Mouse (Mus musculus): Measurements from ENCODE around the gene Calr. TPM values are rescaled to one million over a fixed set of nuclear protein-coding genes. Genes with fewer than 3 reads are reported as not detected.
A peak's percentile ranks its signal among the peaks of the same experiment; 100 is the strongest.

Gene Calr
- polyA plus RNA-seq, 1 experiment from 2014 or later, result 830 TPM

GRCm38 (mm10) chr8:84847684-84848435 lies 1.1 kb upstream of the Calr start:
- Histone ChIP-seq H3K9me3 (replicated peaks; ENCODE audit: control insufficient read depth, low read length) (no peaks in the 10 kb centered on the region), H3K9ac (ENCODE audit: low read depth, low read length) (peak overlapping the region; percentile 84), H3K4me3 (ENCODE audit: low read depth, low read length) (peak overlapping the region; percentile 97), H3K4me2 (peak overlapping the region; percentile 79), H3K27me3 (ENCODE audit: control insufficient read depth, insufficient read depth, low read length) (no peaks in the 10 kb centered on the region), H3K4me1 (ENCODE audit: control insufficient read depth, insufficient read depth, low read length) (peaks cover 22% of the 10 kb centered on the region), H3K36me3 (ENCODE audit: control insufficient read depth, insufficient read depth, low read length) (peaks cover 17% of the 10 kb centered on the region), H3K27ac (ENCODE audit: low read depth, low read length) (peak overlapping the region; percentile 85)
- ATAC-seq (replicated peaks; ENCODE audit: insufficient number of reproducible peaks, low FRiP score, low TSS enrichment), result no peak
- 42% methylated on average over 6 of the region's 6 CpGs for WGBS (ENCODE audit: insufficient replicate concordance)

- H3K9me3 ChIP-seq (replicated peaks; ENCODE audit: control insufficient read depth, low read length), result no peaks in the 10 kb centered on the region
- under 1% methylated on average over 30 of the region's 30 CpGs for WGBS (ENCODE audit: insufficient replicate concordance)
- peak overlapping the region; percentile 82 for H3K27ac ChIP-seq (ENCODE audit: low read depth, low read length)
- H3K4me2 ChIP-seq, result peak overlapping the region; percentile 69
- H3K4me3 ChIP-seq (ENCODE audit: low read depth, low read length), result peak overlapping the region; percentile 97
- H3K9ac ChIP-seq (ENCODE audit: low read depth, low read length), result peak overlapping the region; percentile 99
- H3K27me3 ChIP-seq (ENCODE audit: control insufficient read depth, insufficient read depth, low read length), result no peaks in the 10 kb centered on the region
- H3K36me3 ChIP-seq (ENCODE audit: control insufficient read depth, insufficient read depth, low read length), result peaks cover 30% of the 10 kb centered on the region
- ATAC-seq (replicated peaks; ENCODE audit: insufficient number of reproducible peaks, low FRiP score, low TSS enrichment), result peak; percentile 9; the same call in 1 of the 2 replicates
- peaks cover 28% of the 10 kb centered on the region for H3K4me1 ChIP-seq (ENCODE audit: control insufficient read depth, insufficient read depth, low read length)
These were observed 526 bp downstream of the Calr start for GRCm38 (mm10) chr8:84846094-84846721.

- peak overlapping the region; percentile 69 for H3K4me2 ChIP-seq
- H3K9me3 ChIP-seq (replicated peaks; ENCODE audit: control insufficient read depth, low read length), result no peaks in the 10 kb centered on the region
- WGBS (ENCODE audit: insufficient replicate concordance), result 15% methylated on average over 12 of the region's 12 CpGs
- H3K4me3 ChIP-seq (ENCODE audit: low read depth, low read length), result peak overlapping the region; percentile 97
- peaks cover 30% of the 10 kb centered on the region for H3K36me3 ChIP-seq (ENCODE audit: control insufficient read depth, insufficient read depth, low read length)
- H3K4me1 ChIP-seq (ENCODE audit: control insufficient read depth, insufficient read depth, low read length), result peaks cover 28% of the 10 kb centered on the region
- peak overlapping the region; percentile 82 for H3K27ac ChIP-seq (ENCODE audit: low read depth, low read length)
- no peak for ATAC-seq (replicated peaks; ENCODE audit: insufficient number of reproducible peaks, low FRiP score, low TSS enrichment)
- peak overlapping the region; percentile 99 for H3K9ac ChIP-seq (ENCODE audit: low read depth, low read length)
- no peaks in the 10 kb centered on the region for H3K27me3 ChIP-seq (ENCODE audit: control insufficient read depth, insufficient read depth, low read length)
These were observed 1.2 kb downstream of the Calr start for GRCm38 (mm10) chr8:84845355-84846093.

- no peak for ATAC-seq (replicated peaks; ENCODE audit: insufficient number of reproducible peaks, low FRiP score, low TSS enrichment)
- H3K36me3 ChIP-seq (ENCODE audit: control insufficient read depth, insufficient read depth, low read length), result peaks cover 30% of the 10 kb centered on the region
These were observed 2.2 kb downstream of the Calr start for GRCm38 (mm10) chr8:84844397-84845070.

GRCm38 (mm10) chr8:84841514-84841913 lies 5.2 kb downstream of the Calr start:
- H3K4me2 ChIP-seq, result no peak overlapping the region
- ATAC-seq (replicated peaks; ENCODE audit: insufficient number of reproducible peaks, low FRiP score, low TSS enrichment), result no peak
- 84% methylated on average over 1 of the region's 1 CpGs for WGBS (ENCODE audit: insufficient replicate concordance)
- H3K27ac ChIP-seq (ENCODE audit: low read depth, low read length), result peak overlapping the region; percentile 29; the same call in 1 of the 2 replicates
- no peak overlapping the region for H3K9ac ChIP-seq (ENCODE audit: low read depth, low read length)
- H3K36me3 ChIP-seq (ENCODE audit: control insufficient read depth, insufficient read depth, low read length), result peaks cover 51% of the 10 kb centered on the region
- H3K9me3 ChIP-seq (replicated peaks; ENCODE audit: control insufficient read depth, low read length), result no peaks in the 10 kb centered on the region
- H3K4me3 ChIP-seq (ENCODE audit: low read depth, low read length), result no peak overlapping the region
- H3K4me1 ChIP-seq (ENCODE audit: control insufficient read depth, insufficient read depth, low read length), result peaks cover 27% of the 10 kb centered on the region
- H3K27me3 ChIP-seq (ENCODE audit: control insufficient read depth, insufficient read depth, low read length), result no peaks in the 10 kb centered on the region

More at GRCm38 (mm10) chr8:84844397-84845070, 2.2 kb downstream of the Calr start:
- H3K9me3 ChIP-seq (replicated peaks; ENCODE audit: control insufficient read depth, low read length), result no peaks in the 10 kb centered on the region
- H3K4me1 ChIP-seq (ENCODE audit: control insufficient read depth, insufficient read depth, low read length), result peaks cover 30% of the 10 kb centered on the region
- peak overlapping the region; percentile 97 for H3K4me3 ChIP-seq (ENCODE audit: low read depth, low read length)
- no peak overlapping the region for H3K27ac ChIP-seq (ENCODE audit: low read depth, low read length)
- peak overlapping the region; percentile 99 for H3K9ac ChIP-seq (ENCODE audit: low read depth, low read length)
- H3K27me3 ChIP-seq (ENCODE audit: control insufficient read depth, insufficient read depth, low read length), result no peaks in the 10 kb centered on the region
- H3K4me2 ChIP-seq, result peak overlapping the region; percentile 69
- WGBS (ENCODE audit: insufficient replicate concordance), result 85% methylated on average over 9 of the region's 9 CpGs

GRCm38 (mm10) chr8:84840248-84840999 lies 6.3 kb downstream of the Calr start, which contains the start of gene Rad23a:
Gene Rad23a, minus strand, starts transcription at chr8:84840665.
- Histone ChIP-seq H3K4me1 (ENCODE audit: control insufficient read depth, insufficient read depth, low read length) (peaks cover 26% of the 10 kb centered on the region), H3K27me3 (ENCODE audit: control insufficient read depth, insufficient read depth, low read length) (no peaks in the 10 kb centered on the region), H3K4me3 (ENCODE audit: low read depth, low read length) (peak within 1 kb of the TSS; percentile 80), H3K27ac (ENCODE audit: low read depth, low read length) (peak within 1 kb of the TSS; percentile 95), H3K9me3 (replicated peaks; ENCODE audit: control insufficient read depth, low read length) (no peaks in the 10 kb centered on the region), H3K9ac (ENCODE audit: low read depth, low read length) (peak within 1 kb of the TSS; percentile 94), H3K36me3 (ENCODE audit: control insufficient read depth, insufficient read depth, low read length) (peaks cover 55% of the 10 kb centered on the region), H3K4me2 (peak within 1 kb of the TSS; percentile 73)
- 1% methylated on average over 55 of the region's 55 CpGs for WGBS (ENCODE audit: insufficient replicate concordance)
- ATAC-seq (replicated peaks; ENCODE audit: insufficient number of reproducible peaks, low FRiP score, low TSS enrichment), result peak; percentile 84

GRCm38 (mm10) chr8:84839875-84840247 lies 6.9 kb downstream of the Calr start:
- Histone ChIP-seq H3K4me3 (ENCODE audit: low read depth, low read length) (peak overlapping the region; percentile 80), H3K9ac (ENCODE audit: low read depth, low read length) (peak overlapping the region; percentile 94), H3K36me3 (ENCODE audit: control insufficient read depth, insufficient read depth, low read length) (peaks cover 56% of the 10 kb centered on the region), H3K27me3 (ENCODE audit: control insufficient read depth, insufficient read depth, low read length) (no peaks in the 10 kb centered on the region), H3K4me2 (peak overlapping the region; percentile 73), H3K9me3 (replicated peaks; ENCODE audit: control insufficient read depth, low read length) (no peaks in the 10 kb centered on the region), H3K27ac (ENCODE audit: low read depth, low read length) (peak overlapping the region; percentile 95), H3K4me1 (ENCODE audit: control insufficient read depth, insufficient read depth, low read length) (peaks cover 23% of the 10 kb centered on the region)
- WGBS (ENCODE audit: insufficient replicate concordance), result 4% methylated on average over 7 of the region's 7 CpGs
- no peak for ATAC-seq (replicated peaks; ENCODE audit: insufficient number of reproducible peaks, low FRiP score, low TSS enrichment)

Data from heart, embryonic 11.5 days (tissue).